Mouse (Mus musculus) intestine, embryonic 14.5 days (tissue): ENCODE data around the gene Btg4. TPM values are rescaled to one million over a fixed set of nuclear protein-coding genes. Genes with fewer than 3 reads are reported as not detected.

ENCODE experiments used
- ATAC-seq: fragments of 200-750 bp; cut with Nextera tagmentation; replicated peaks from 2 replicates; pipeline ENCODE4 v1.8.0; 2017; ENCODE audit warnings: low read depth, moderate number of reproducible peaks, moderate TSS enrichment, moderate library complexity; ENCODE audit not compliant: low FRiP score, low TSS enrichment
- DNase-seq: peaks from one replicate; pipeline ENCODE4 v3.0.0-alpha.2; 2018; ENCODE audit warnings: low spot score
- H3K27ac ChIP-seq: fragments of 300-500 bp; sonication (generic); 2 replicates; pipeline ENCODE4 v1.5.1; 2014; ENCODE audit warnings: low read depth, mild to moderate bottlenecking, control low read depth
- H3K27me3 ChIP-seq: fragments of 300-500 bp; sonication (generic); replicated peaks from 2 replicates; pipeline ENCODE4 v1.6.1; 2014; ENCODE audit warnings: low read length, control low read depth; ENCODE audit not compliant: control insufficient read depth, insufficient read depth
- H3K36me3 ChIP-seq: fragments of 300-500 bp; sonication (generic); 2 replicates; pipeline ENCODE4 v1.6.1; 2014; ENCODE audit warnings: low read length, control low read depth; ENCODE audit not compliant: control insufficient read depth, insufficient read depth
- H3K4me1 ChIP-seq: fragments of 300-500 bp; sonication (generic); replicated peaks from 2 replicates; pipeline ENCODE4 v1.6.1; 2014; ENCODE audit warnings: low read length, control low read depth, mixed read lengths; ENCODE audit not compliant: control insufficient read depth, insufficient read depth
- H3K4me2 ChIP-seq: fragments of 300-500 bp; sonication (generic); 2 replicates; pipeline ENCODE4 v1.6.1; 2014; ENCODE audit warnings: low read length
- H3K4me3 ChIP-seq: fragments of 300-500 bp; sonication (generic); 2 replicates; pipeline ENCODE4 v1.5.1; 2014; ENCODE audit warnings: low read depth, low read length, control low read depth, mixed read lengths
- H3K9ac ChIP-seq: fragments of 300-500 bp; sonication (generic); 2 replicates; pipeline ENCODE4 v1.6.1; 2014; ENCODE audit warnings: mild to moderate bottlenecking, low read length
- H3K9me3 ChIP-seq: fragments of 300-500 bp; sonication (generic); 2 replicates; pipeline ENCODE4 v1.6.1; 2016; ENCODE audit warnings: low read length, control low read depth; ENCODE audit not compliant: control insufficient read depth
- WGBS: fragments of 180-500 bp; shearing (Covaris S2); extraction: QIAGEN DNeasy Blood & Tissue Kit; methylation state at CpG from one replicate; pipeline ENCODE4 v1.1.7; 2014; 5-methylcytosine and 5-hydroxymethylcytosine counted together
- microRNA counts: library from miRNA; unstranded; fragments of <30 nt; microRNA quantifications from one replicate; lab custom pipeline; 2016
- microRNA-seq: library from miRNA; unstranded; fragments of <30 nt; microRNA quantifications from one replicate; pipeline ENCODE4, GENCODE M21; 2016
- polyA plus RNA-seq: library from polyadenylated mRNA; unstranded; fragments of >200 nt; fragmentation: Nextera tagmentation; extraction: Ambion mirVana; gene quantifications from 2 replicates; pipeline ENCODE4 v1.2.1, GENCODE M21; 2014

The Btg4 gene
- polyA plus RNA-seq, 1 experiment from 2014 or later: not detected

GRCm38 (mm10) chr9:51165312-51166180, 104.8 kb downstream of the Btg4 start, which contains the start of gene Gm32742:
TSS of gene Gm32742 (minus strand) at chr9:51165517.
- peaks cover 7% of the 10 kb centered on the region for H3K27me3 ChIP-seq
- no peak within 1 kb of the TSS for H3K9ac ChIP-seq
- H3K36me3 ChIP-seq: no peaks in the 10 kb centered on the region
- H3K27ac ChIP-seq: no peak within 1 kb of the TSS
- 47% methylated on average over 6 of the region's 6 CpGs for WGBS
- no peak within 1 kb of the TSS for H3K4me3 ChIP-seq
- ATAC-seq (no peak), DNase-seq (no peak)
- no peaks in the 10 kb centered on the region for H3K4me1 ChIP-seq
- H3K9me3 ChIP-seq: no peaks in the 10 kb centered on the region
- H3K4me2 ChIP-seq: no peak within 1 kb of the TSS

GRCm38 (mm10) chr9:51167954-51168353, 107.3 kb downstream of the Btg4 start:
- DNase-seq: no peak
- no peak overlapping the region for H3K4me2 ChIP-seq
- H3K9ac ChIP-seq: no peak overlapping the region
- H3K9me3 ChIP-seq: no peaks in the 10 kb centered on the region
- ATAC-seq: no peak
- WGBS: 57% methylated on average over 11 of the region's 11 CpGs
- no peak overlapping the region for H3K4me3 ChIP-seq
- H3K4me1 ChIP-seq: no peaks in the 10 kb centered on the region
- H3K27ac ChIP-seq: no peak overlapping the region
- no peaks in the 10 kb centered on the region for H3K27me3 ChIP-seq
- no peaks in the 10 kb centered on the region for H3K36me3 ChIP-seq

DNA sequence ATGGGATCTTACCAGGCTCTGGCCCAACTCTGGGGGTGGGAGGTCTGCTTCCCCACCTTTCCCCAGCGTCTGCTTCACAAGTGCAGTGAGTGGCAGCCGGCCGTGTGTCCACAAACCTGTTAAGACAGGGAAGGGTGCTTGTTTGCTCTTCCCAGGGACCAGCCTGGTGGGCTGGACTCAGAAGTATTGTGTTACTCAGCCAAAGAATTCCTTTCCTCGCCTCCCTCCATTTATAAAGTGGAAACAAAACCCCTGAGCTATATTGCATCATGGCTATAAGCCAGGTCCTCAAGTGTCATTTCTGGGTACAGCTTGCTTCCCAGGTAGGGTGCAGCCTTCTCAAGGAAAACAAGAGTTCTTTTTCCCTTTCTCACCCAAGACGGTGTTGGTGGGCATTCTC, 108.0 kb downstream of the Btg4 start:
- Histone ChIP-seq H3K4me3 (no peak overlapping the region), H3K27me3 (no peaks in the 10 kb centered on the region), H3K4me1 (no peaks in the 10 kb centered on the region), H3K9ac (no peak overlapping the region), H3K9me3 (no peaks in the 10 kb centered on the region), H3K36me3 (no peaks in the 10 kb centered on the region), H3K27ac (no peak overlapping the region), H3K4me2 (no peak overlapping the region)
- DNase-seq: no peak
- WGBS: 57% methylated on average over 5 of the region's 5 CpGs
- ATAC-seq: no peak

GRCm38 (mm10) chr9:51169133-51169532, 108.4 kb downstream of the Btg4 start:
- Histone ChIP-seq H3K9ac (no peak overlapping the region), H3K36me3 (no peaks in the 10 kb centered on the region), H3K27me3 (no peaks in the 10 kb centered on the region), H3K9me3 (no peaks in the 10 kb centered on the region), H3K27ac (no peak overlapping the region), H3K4me1 (no peaks in the 10 kb centered on the region), H3K4me2 (no peak overlapping the region), H3K4me3 (no peak overlapping the region)
- DNase-seq: no peak
- WGBS: 86% methylated on average over 7 of the region's 7 CpGs
- ATAC-seq: no peak

MicroRNAs within 50 kb of the gene (microRNA counts, 519-probe panel; counts per million panel counts)
- microRNA mmu-miR-34b-3p (lab: Ali Mortazavi, UCI): 1,481 counts per million, percentile 8 among the panel's probes with 10 or more counts
- microRNA mmu-miR-34b-5p (lab: Ali Mortazavi, UCI): 1,533 counts per million, percentile 9 among the panel's probes with 10 or more counts
- microRNA mmu-miR-34c (lab: Ali Mortazavi, UCI): 4,702 counts per million, percentile 77 among the panel's probes with 10 or more counts

Small RNAs within 50 kb of the gene (microRNA-seq; reads per million reads assigned to microRNA genes)
- 40.1 reads per million, percentile 51 among the genes with 10 or more reads in this experiment for gene Mir34b
- gene Mir34c: 888 reads per million, percentile 78 among the genes with 10 or more reads in this experiment

Other genes with a start within 250 kb of the Btg4 start
- 73.9 and 80.8 TPM in 2 replicates for gene Ppp2r1b, start 215.6 kb upstream of the Btg4 start, polyA plus RNA-seq
- gene Sik2, start 51.8 kb upstream of the Btg4 start, polyA plus RNA-seq: 16.6 and 16.9 TPM in 2 replicates
- gene Layn, start 16.2 kb downstream of the Btg4 start, polyA plus RNA-seq: 2.8 and 5.2 TPM in 2 replicates
- not detected in 2 replicates for gene 4833427G06Rik, start 41.2 kb downstream of the Btg4 start, polyA plus RNA-seq
- gene Gm32742, start 104.6 kb downstream of the Btg4 start, polyA plus RNA-seq: 0.01 TPM in 1 of 2 replicates, not detected in the other
- 0.07 and 0.16 TPM in 2 replicates for gene Pou2af1, start 152.8 kb downstream of the Btg4 start, polyA plus RNA-seq
- gene Colca2, start 217.7 kb downstream of the Btg4 start, polyA plus RNA-seq: 2.4 and 2.9 TPM in 2 replicates